Mouse (Mus musculus): ENCODE data around the gene Ttc16. TPM values are rescaled to one million over a fixed set of nuclear protein-coding genes. Genes with fewer than 3 reads are reported as not detected.

Ttc16 gene
- polyA plus RNA-seq, 1 experiment from 2014 or later = 0.41 TPM

DNA sequence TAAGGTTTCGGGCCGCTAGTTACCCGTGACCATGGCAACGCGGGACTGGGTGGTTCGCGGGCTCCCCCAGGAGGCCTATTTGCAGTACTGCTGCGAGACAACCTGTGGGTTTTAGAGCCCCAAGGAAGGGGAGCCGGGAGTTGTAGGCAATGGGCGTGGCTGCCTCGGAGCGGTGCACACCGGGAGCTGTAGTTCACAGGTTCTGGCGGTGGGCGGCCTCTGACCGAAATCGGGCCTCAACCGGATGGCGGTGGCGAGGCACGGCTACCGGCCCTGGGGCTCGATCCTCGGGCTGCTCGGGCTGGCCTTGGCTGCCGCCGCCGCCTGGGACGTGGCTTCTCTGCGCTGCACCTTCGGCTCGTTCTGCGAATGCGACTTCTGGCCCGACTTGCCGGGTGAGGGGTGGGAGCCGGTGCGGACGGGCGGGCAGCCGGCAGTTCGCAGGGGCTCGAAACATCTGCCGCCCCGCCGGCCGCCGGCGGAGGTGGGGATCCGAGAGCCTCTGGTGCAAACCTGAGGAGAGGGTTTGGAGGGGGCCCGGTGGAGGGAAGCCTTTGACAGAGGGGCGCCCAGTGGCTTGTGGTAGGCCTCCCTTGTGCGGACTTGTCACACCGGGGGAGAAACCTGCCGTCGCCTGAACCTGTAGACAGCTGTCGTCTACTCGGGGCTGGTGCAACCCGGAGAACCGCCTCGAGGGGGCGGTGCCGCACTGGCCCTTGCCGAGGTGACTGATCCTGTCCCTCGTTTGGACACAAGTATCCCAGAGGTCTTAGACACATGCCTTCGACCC lies 18.2 kb downstream of the Ttc16 start, which contains the start of gene Tor2a:
Tor2a (plus strand) TSS at position 179 of the 790 bp plus-strand sequence.
- no peaks in the 10 kb centered on the region for H3K27me3 ChIP-seq (ENCODE audit: control insufficient read depth, insufficient read depth, low read length)
- peak within 1 kb of the TSS; percentile 73 for H3K4me3 ChIP-seq (replicated peaks; ENCODE audit: low read depth, low read length)
- DNase-seq = peak; percentile 99
- peak; percentile 94 for ATAC-seq (ENCODE audit: low FRiP score, low TSS enrichment)
- H3K9me3 ChIP-seq (ENCODE audit: control insufficient read depth, low read length) = no peaks in the 10 kb centered on the region
- H3K4me1 ChIP-seq (ENCODE audit: control insufficient read depth, insufficient read depth, low read length) = peaks cover 12% of the 10 kb centered on the region
- WGBS = under 1% methylated on average over 66 of the region's 66 CpGs
- peak within 1 kb of the TSS; percentile 56 for H3K4me2 ChIP-seq (ENCODE audit: low read length)
- peaks cover 55% of the 10 kb centered on the region for H3K36me3 ChIP-seq (ENCODE audit: control insufficient read depth, insufficient read depth, low read length)
- peak within 1 kb of the TSS; percentile 90 for H3K27ac ChIP-seq (replicated peaks; ENCODE audit: low read depth, low read length)
- peak within 1 kb of the TSS; percentile 80 for H3K9ac ChIP-seq (replicated peaks; ENCODE audit: low read length)

DNA sequence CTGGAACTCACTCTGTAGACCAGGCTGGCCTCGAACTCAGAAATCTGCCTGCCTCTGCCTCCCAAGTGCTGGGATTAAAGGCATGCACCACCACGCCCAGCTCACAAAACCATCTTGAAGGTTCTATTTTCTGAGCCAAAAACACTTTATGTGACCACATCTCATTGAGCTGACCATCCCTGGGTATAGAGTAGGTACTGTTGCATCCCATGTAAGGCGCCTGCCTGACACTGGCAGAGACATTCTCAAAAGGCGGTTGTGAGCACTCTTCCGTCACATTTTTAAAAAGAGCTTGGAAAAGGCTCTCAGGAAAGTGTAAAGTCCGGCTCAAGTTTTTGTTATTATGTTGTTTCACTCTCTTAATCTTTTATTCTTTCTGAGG lies 18.8 kb downstream of the Ttc16 start:
- Histone ChIP-seq H3K36me3 (ENCODE audit: control insufficient read depth, insufficient read depth, low read length) (peaks cover 55% of the 10 kb centered on the region), H3K27ac (replicated peaks; ENCODE audit: low read depth, low read length) (no peak overlapping the region), H3K4me1 (ENCODE audit: control insufficient read depth, insufficient read depth, low read length) (peaks cover 16% of the 10 kb centered on the region)

DNA sequence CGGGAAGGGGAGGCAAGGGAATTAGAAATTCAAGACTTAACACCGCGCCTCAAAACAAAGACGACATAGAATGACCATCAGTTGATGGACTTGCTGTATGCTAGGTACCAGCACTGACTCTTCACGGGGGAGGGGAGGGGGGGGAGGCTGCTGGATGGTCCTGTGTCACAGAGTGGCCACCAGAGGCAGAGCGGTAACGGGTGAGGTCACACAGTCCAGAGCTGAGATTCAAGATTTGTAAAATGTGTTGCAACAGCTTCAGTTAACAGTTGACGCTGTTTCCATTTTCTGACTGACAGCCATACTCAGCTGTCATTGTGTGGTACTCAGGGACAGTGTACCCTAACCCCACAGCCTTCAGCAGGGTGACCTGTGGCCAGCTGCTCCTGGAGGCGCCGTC lies 23.3 kb downstream of the Ttc16 start:
- Histone ChIP-seq H3K36me3 (ENCODE audit: control insufficient read depth, insufficient read depth, low read length) (peaks cover 63% of the 10 kb centered on the region), H3K4me2 (ENCODE audit: low read length) (peak overlapping the region; percentile 52), H3K27ac (replicated peaks; ENCODE audit: low read depth, low read length) (no peak overlapping the region), H3K9me3 (ENCODE audit: control insufficient read depth, low read length) (no peaks in the 10 kb centered on the region), H3K9ac (replicated peaks; ENCODE audit: low read length) (0 out of 2 replicates have a peak overlapping the region, but pooled peaks have one; percentile 43), H3K27me3 (ENCODE audit: control insufficient read depth, insufficient read depth, low read length) (no peaks in the 10 kb centered on the region), H3K4me1 (ENCODE audit: control insufficient read depth, insufficient read depth, low read length) (peaks cover 20% of the 10 kb centered on the region), H3K4me3 (replicated peaks; ENCODE audit: low read depth, low read length) (no peak overlapping the region; the same call in 1 of the 2 replicates)
- 63% methylated on average over 10 of the region's 10 CpGs for WGBS
- DNase-seq = peak; percentile 35
- ATAC-seq (ENCODE audit: low FRiP score, low TSS enrichment) = no peak

More for the DNA sequence above, 18.8 kb downstream of the Ttc16 start:
- WGBS = 29% methylated on average over 6 of the region's 6 CpGs
- Histone ChIP-seq H3K4me2 (ENCODE audit: low read length) (peak overlapping the region; percentile 56; the same call in 1 of the 2 replicates), H3K27me3 (ENCODE audit: control insufficient read depth, insufficient read depth, low read length) (no peaks in the 10 kb centered on the region), H3K9ac (replicated peaks; ENCODE audit: low read length) (no peak overlapping the region), H3K9me3 (ENCODE audit: control insufficient read depth, low read length) (no peaks in the 10 kb centered on the region), H3K4me3 (replicated peaks; ENCODE audit: low read depth, low read length) (no peak overlapping the region)
- ATAC-seq (ENCODE audit: low FRiP score, low TSS enrichment) (peak; percentile 14; the same call in 1 of the 2 replicates), DNase-seq (no peak)

DNA sequence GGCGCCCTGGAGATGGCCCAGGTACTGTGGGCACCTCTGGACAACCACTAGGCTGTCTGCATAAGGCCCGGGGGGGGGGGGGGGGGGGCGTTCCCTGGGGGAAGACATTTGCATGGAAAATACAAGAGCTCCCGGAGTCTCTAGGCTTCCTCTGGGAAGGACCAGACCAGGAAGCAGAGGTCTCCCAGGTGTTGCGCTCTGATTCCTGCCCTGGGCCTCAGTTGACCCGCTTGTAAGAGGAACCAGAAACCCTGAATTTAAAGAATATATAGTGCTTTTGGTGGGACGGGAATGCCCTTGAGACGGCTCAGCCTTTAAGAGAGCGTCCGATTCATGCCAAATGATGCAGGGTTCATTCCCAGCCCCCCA lies 23.8 kb downstream of the Ttc16 start:
- H3K27me3 ChIP-seq (ENCODE audit: control insufficient read depth, insufficient read depth, low read length) = no peaks in the 10 kb centered on the region
- WGBS = 15% methylated on average over 10 of the region's 10 CpGs
- no peaks in the 10 kb centered on the region for H3K9me3 ChIP-seq (ENCODE audit: control insufficient read depth, low read length)
- ATAC-seq (ENCODE audit: low FRiP score, low TSS enrichment) (no peak), DNase-seq (no peak)
- peaks cover 20% of the 10 kb centered on the region for H3K4me1 ChIP-seq (ENCODE audit: control insufficient read depth, insufficient read depth, low read length)
- H3K36me3 ChIP-seq (ENCODE audit: control insufficient read depth, insufficient read depth, low read length) = peaks cover 69% of the 10 kb centered on the region
- H3K4me2 ChIP-seq (ENCODE audit: low read length) = peak overlapping the region; percentile 52
- H3K9ac ChIP-seq (replicated peaks; ENCODE audit: low read length) = peak overlapping the region; percentile 43
- peak overlapping the region; percentile 78 for H3K27ac ChIP-seq (replicated peaks; ENCODE audit: low read depth, low read length)
- peak overlapping the region; percentile 25 for H3K4me3 ChIP-seq (replicated peaks; ENCODE audit: low read depth, low read length)

DNA sequence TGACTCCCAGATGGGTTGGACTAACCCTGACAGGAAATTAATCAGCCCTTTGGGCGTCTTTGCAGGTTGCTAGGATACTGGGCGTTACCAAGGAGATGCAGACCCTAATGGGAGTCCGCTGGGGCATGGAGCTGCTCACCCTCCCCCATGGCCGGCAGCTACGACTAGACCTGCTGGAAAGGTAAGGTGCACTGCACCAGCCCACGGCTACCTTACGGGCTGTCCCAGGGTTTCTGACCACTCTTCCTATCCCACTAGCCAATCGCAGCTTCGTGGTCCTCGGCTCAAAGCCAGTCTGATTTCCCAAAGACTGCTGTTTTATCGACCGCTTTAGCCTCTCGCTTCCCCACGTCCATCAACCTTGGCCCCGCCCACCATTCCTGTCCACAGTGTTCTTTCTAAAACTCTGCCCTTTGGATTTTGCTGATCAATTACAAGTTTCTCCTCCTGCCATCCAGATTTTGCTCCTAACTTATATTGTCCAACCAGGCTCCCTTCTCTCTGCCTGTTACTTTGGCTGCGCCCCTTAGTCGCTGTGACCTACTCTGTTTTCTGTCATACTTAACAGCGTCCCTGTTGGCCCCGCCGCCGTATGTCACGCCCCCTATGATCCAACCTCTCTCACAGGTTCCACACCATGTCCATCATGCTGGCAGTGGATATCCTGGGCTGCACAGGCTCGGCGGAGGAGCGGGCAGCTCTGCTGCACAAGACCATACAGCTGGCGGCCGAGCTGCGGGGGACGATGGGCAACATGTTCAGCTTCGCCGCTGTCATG lies 24.4 kb downstream of the Ttc16 start:
- H3K27ac ChIP-seq (replicated peaks; ENCODE audit: low read depth, low read length) = peak overlapping the region; percentile 78
- H3K9ac ChIP-seq (replicated peaks; ENCODE audit: low read length) = peak overlapping the region; percentile 43
- ATAC-seq (ENCODE audit: low FRiP score, low TSS enrichment) (peak; percentile 77), DNase-seq (peak; percentile 78)
- WGBS = 2% methylated on average over 31 of the region's 31 CpGs
- H3K9me3 ChIP-seq (ENCODE audit: control insufficient read depth, low read length) = no peaks in the 10 kb centered on the region
- H3K36me3 ChIP-seq (ENCODE audit: control insufficient read depth, insufficient read depth, low read length) = peaks cover 75% of the 10 kb centered on the region
- H3K4me2 ChIP-seq (ENCODE audit: low read length) = peak overlapping the region; percentile 52
- peak overlapping the region; percentile 25 for H3K4me3 ChIP-seq (replicated peaks; ENCODE audit: low read depth, low read length)
- peaks cover 20% of the 10 kb centered on the region for H3K4me1 ChIP-seq (ENCODE audit: control insufficient read depth, insufficient read depth, low read length)
- H3K27me3 ChIP-seq (ENCODE audit: control insufficient read depth, insufficient read depth, low read length) = no peaks in the 10 kb centered on the region

DNA sequence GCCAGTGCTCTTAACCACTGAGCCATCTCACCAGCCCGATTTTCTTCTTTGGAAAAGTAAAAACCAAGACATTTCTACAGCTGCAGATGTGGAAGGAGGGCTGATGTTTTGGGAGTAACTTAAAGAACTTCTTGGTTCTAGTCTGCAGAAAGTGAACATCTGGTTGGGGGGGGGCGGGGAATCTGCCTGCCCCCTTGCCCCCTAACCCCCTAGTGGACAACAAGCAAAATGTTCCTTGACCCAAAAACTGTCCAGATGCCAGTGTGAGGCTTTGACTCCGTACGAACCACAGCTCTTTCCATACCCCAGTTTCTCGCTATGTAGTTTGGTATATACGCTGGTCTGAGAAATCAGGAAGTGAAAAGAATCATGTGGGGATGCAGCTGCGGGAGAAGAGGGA lies 25.2 kb downstream of the Ttc16 start:
- peak overlapping the region; percentile 52; the same call in 1 of the 2 replicates for H3K4me2 ChIP-seq (ENCODE audit: low read length)
- H3K36me3 ChIP-seq (ENCODE audit: control insufficient read depth, insufficient read depth, low read length) = peaks cover 80% of the 10 kb centered on the region
- DNase-seq = no peak
- no peak overlapping the region for H3K4me3 ChIP-seq (replicated peaks; ENCODE audit: low read depth, low read length)
- WGBS = 77% methylated on average over 7 of the region's 7 CpGs
- no peak overlapping the region for H3K9ac ChIP-seq (replicated peaks; ENCODE audit: low read length)
- H3K9me3 ChIP-seq (ENCODE audit: control insufficient read depth, low read length) = no peaks in the 10 kb centered on the region
- no peak for ATAC-seq (ENCODE audit: low FRiP score, low TSS enrichment)
- peaks cover 20% of the 10 kb centered on the region for H3K4me1 ChIP-seq (ENCODE audit: control insufficient read depth, insufficient read depth, low read length)
- no peaks in the 10 kb centered on the region for H3K27me3 ChIP-seq (ENCODE audit: control insufficient read depth, insufficient read depth, low read length)
- H3K27ac ChIP-seq (replicated peaks; ENCODE audit: low read depth, low read length) = 0 out of 2 replicates have a peak overlapping the region, but pooled peaks have one; percentile 78

DNA sequence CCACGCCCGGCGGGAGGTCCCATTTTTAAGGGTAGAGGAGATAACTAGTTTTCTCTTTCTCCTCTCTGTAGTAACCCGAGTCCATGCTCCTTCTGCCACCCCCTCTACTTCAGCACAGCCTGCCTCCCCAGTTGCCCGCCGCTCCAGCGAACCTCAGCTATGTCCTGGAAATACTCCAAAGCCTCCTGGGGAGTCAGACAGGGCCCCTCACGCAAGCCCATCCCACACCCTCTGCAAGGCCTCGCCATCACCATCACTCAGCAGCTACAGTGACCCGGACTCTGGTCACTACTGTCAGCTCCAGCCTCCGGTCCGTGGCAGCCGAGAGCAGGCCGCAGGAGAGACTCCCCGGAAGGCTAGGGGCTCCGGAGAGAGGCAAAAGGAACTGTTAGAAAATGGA lies 26.4 kb downstream of the Ttc16 start:
- H3K27ac ChIP-seq (replicated peaks; ENCODE audit: low read depth, low read length) = no peak overlapping the region
- peaks cover 77% of the 10 kb centered on the region for H3K36me3 ChIP-seq (ENCODE audit: control insufficient read depth, insufficient read depth, low read length)
- ATAC-seq (ENCODE audit: low FRiP score, low TSS enrichment) (no peak), DNase-seq (no peak)
- no peak overlapping the region for H3K9ac ChIP-seq (replicated peaks; ENCODE audit: low read length)
- H3K9me3 ChIP-seq (ENCODE audit: control insufficient read depth, low read length) = no peaks in the 10 kb centered on the region
- no peak overlapping the region for H3K4me3 ChIP-seq (replicated peaks; ENCODE audit: low read depth, low read length)
- WGBS = 94% methylated on average over 16 of the region's 16 CpGs
- H3K4me2 ChIP-seq (ENCODE audit: low read length) = no peak overlapping the region
- no peaks in the 10 kb centered on the region for H3K27me3 ChIP-seq (ENCODE audit: control insufficient read depth, insufficient read depth, low read length)
- H3K4me1 ChIP-seq (ENCODE audit: control insufficient read depth, insufficient read depth, low read length) = peaks cover 20% of the 10 kb centered on the region

DNA sequence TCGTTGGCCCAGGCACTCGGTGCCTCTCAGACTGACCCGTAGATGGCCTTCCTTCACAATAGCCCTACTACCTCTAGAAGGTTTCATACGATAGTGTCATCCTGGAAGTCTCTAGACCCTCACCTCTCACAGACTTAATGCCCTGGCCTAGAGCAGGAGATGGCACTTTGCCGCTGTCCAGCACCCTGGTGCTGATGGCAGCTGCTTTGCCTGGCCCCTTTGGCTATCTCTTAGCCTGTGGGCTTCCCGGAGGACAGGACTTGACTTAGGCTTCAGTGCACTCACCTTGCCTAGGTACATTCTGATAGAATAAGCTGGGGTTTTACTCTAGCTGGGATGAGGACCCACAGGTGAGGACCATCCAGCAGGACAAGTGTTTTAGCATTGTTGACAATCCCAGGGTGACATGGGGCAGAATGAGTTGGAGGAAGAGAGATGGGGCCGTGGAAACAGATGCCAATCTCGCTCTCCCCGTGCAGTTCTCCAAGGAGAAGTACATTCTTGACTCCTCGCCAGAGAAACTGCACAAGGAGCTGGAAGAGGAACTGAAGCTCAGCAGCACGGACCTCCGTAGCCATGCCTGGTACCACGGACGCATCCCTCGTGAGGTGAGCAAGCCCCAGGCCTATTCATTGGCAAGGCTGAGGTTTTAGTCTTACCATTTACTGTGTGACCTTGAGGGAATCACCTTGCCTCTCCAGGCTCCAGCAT lies 31.0 kb downstream of the Ttc16 start:
- ATAC-seq (ENCODE audit: low FRiP score, low TSS enrichment) (no peak), DNase-seq (no peak)
- Histone ChIP-seq H3K4me2 (ENCODE audit: low read length) (no peak overlapping the region), H3K27ac (replicated peaks; ENCODE audit: low read depth, low read length) (no peak overlapping the region), H3K36me3 (ENCODE audit: control insufficient read depth, insufficient read depth, low read length) (peaks cover 48% of the 10 kb centered on the region), H3K9ac (replicated peaks; ENCODE audit: low read length) (no peak overlapping the region), H3K4me1 (ENCODE audit: control insufficient read depth, insufficient read depth, low read length) (peaks cover 18% of the 10 kb centered on the region), H3K9me3 (ENCODE audit: control insufficient read depth, low read length) (no peaks in the 10 kb centered on the region), H3K4me3 (replicated peaks; ENCODE audit: low read depth, low read length) (no peak overlapping the region), H3K27me3 (ENCODE audit: control insufficient read depth, insufficient read depth, low read length) (no peaks in the 10 kb centered on the region)
- WGBS = 77% methylated on average over 15 of the region's 15 CpGs

Measured in midbrain, embryonic 14.5 days (tissue).